Mouse (Mus musculus): ENCODE results near the gene Gm7102. TPM values are rescaled to one million over a fixed set of nuclear protein-coding genes. Genes with fewer than 3 reads are reported as not detected.
"Not testable (repeated sequence)": the region's sequence is repeated elsewhere in the genome, so short reads cannot be mapped to it uniquely, and the experiment has no call there.

The Gm7102 gene
- total and polyA plus RNA-seq, 3 experiments: 1.9 TPM; not detected in 2

- Histone ChIP-seq H3K9me3 (replicated peaks; ENCODE audit: insufficient read depth, low read length) (no peaks in the 10 kb centered on the region), H3K36me3 (ENCODE audit: control insufficient read depth in 1 of 2, insufficient read depth in 2 of 2, low read length in 2 of 2) (no peaks in the 10 kb centered on the region), H3K79me2 (ENCODE audit: control insufficient read depth, insufficient read depth, low read length, poor library complexity) (no peaks in the 10 kb centered on the region), H3K27ac (ENCODE audit: control insufficient read depth, low read depth, low read length) (no peak overlapping the region), H3K27me3 (ENCODE audit: control insufficient read depth in 1 of 2, insufficient read depth in 2 of 2, low read length in 2 of 2) (no peaks in the 10 kb centered on the region), H3K9ac (ENCODE audit: control insufficient read depth, low read depth, low read length, poor library complexity, severe bottlenecking) (peak overlapping the region; percentile 13; the same call in 1 of the 2 replicates), H3K4me3 (ENCODE audit: control insufficient read depth in 1 of 2, insufficient read depth in 1 of 2, low read depth in 2 of 2, low read length in 2 of 2) (no peak overlapping the region), H3K4me1 (ENCODE audit: control insufficient read depth in 1 of 2, insufficient read depth in 2 of 2, low read length in 2 of 2) (peaks cover 0 to 5% of the 10 kb centered on the region in 2 experiments; a peak in 1 of 4 replicates)
- DNase-seq (ENCODE audit: low read depth, low spot score): peak; percentile 97
- TF ChIP-seq SMC3 (IDR thresholded peaks at IDR 0.05; ENCODE audit: low read depth, low read length) (peak; percentile 93; the same call in 1 of the 2 replicates), ZMIZ1 (IDR thresholded peaks at IDR 0.05; ENCODE audit: low read depth, low read length) (no peak), USF2 (IDR thresholded peaks at IDR 0.05; ENCODE audit: borderline replicate concordance in 1 of 2, insufficient read depth in 1 of 2, low read depth in 1 of 2, low read length in 2 of 2) (no peak), EP300 (IDR thresholded peaks at IDR 0.05; ENCODE audit: low read depth in 1 of 2, low read length in 2 of 2) (peak in 1 of 2 experiments; percentile 38; a peak in 1 of 4 replicates), GABPA (IDR thresholded peaks at IDR 0.05; ENCODE audit: low read depth, low read length) (no peak), MXI1 (IDR thresholded peaks at IDR 0.05; ENCODE audit: low read depth, low read length) (no peak), UBTF (IDR thresholded peaks at IDR 0.05; ENCODE audit: borderline replicate concordance, insufficient read depth, low read depth, low read length) (no peak), BHLHE40 (IDR thresholded peaks at IDR 0.05; ENCODE audit: borderline replicate concordance, low read depth, low read length) (peak; percentile 93), GATA1 (IDR thresholded peaks at IDR 0.05; ENCODE audit: low read depth, low read length) (no peak), MAFK (IDR thresholded peaks at IDR 0.05; ENCODE audit: borderline replicate concordance, low read depth, low read length) (no peak), ZC3H11A (IDR thresholded peaks at IDR 0.05; ENCODE audit: low read depth, low read length) (no peak), USF1 (IDR thresholded peaks at IDR 0.05; ENCODE audit: low read depth, low read length) (peak; percentile 69), JUND (IDR thresholded peaks at IDR 0.05; ENCODE audit: low read depth, low read length) (no peak), TAL1 (IDR thresholded peaks at IDR 0.05; ENCODE audit: low read length) (no peak), TCF12 (IDR thresholded peaks at IDR 0.05; ENCODE audit: low read depth, low read length) (0 out of 2 replicates have a peak, but pooled peaks have one; percentile 28), RCOR1 (IDR thresholded peaks at IDR 0.05; ENCODE audit: low read depth, low read length) (peak; percentile 9; the same call in 1 of the 2 replicates), MAZ (IDR thresholded peaks at IDR 0.05; ENCODE audit: low read depth, low read length) (no peak), POLR2AphosphoS2 (IDR thresholded peaks at IDR 0.05; ENCODE audit: low read length) (no peak)
Observed at GRCm38 (mm10) chr19:61199316-61199715, 23.2 kb upstream of the Gm7102 start.

GRCm38 (mm10) chr19:61183590-61183989 lies 7.5 kb upstream of the Gm7102 start, which contains the start of gene Gm6020:
Gene Gm6020 (plus strand): TSS chr19:61183890.
- H3K9me3 ChIP-seq (replicated peaks; ENCODE audit: insufficient read depth, low read length); H3K9ac ChIP-seq (ENCODE audit: control insufficient read depth, low read depth, low read length, poor library complexity, severe bottlenecking); H3K27ac ChIP-seq (ENCODE audit: control insufficient read depth, low read depth, low read length); H3K4me3 ChIP-seq (ENCODE audit: control insufficient read depth in 1 of 2, insufficient read depth in 1 of 2, low read depth in 2 of 2, low read length in 2 of 2); H3K4me1 ChIP-seq (ENCODE audit: control insufficient read depth in 1 of 2, insufficient read depth in 2 of 2, low read length in 2 of 2); H3K79me2 ChIP-seq (ENCODE audit: control insufficient read depth, insufficient read depth, low read length, poor library complexity); DNase-seq (ENCODE audit: low read depth, low spot score); H3K36me3 ChIP-seq (ENCODE audit: control insufficient read depth in 1 of 2, insufficient read depth in 2 of 2, low read length in 2 of 2); H3K27me3 ChIP-seq (ENCODE audit: control insufficient read depth in 1 of 2, insufficient read depth in 2 of 2, low read length in 2 of 2): not testable (repeated sequence)
